Mouse (Mus musculus) heart, embryonic 10.5 days (tissue): ENCODE results near the gene Nphs1. TPM values are rescaled to one million over a fixed set of nuclear protein-coding genes. Genes with fewer than 3 reads are reported as not detected.

Experiments used
- DNase-seq: peaks from one replicate; pipeline ENCODE4 v3.0.0-alpha.2; 2017; ENCODE audit warnings: low spot score
- H3K27ac ChIP-seq: fragments of 300-500 bp; sonication (generic); 2 replicates; pipeline ENCODE4 v1.5.1; 2016; ENCODE audit warnings: mild to moderate bottlenecking
- H3K27me3 ChIP-seq: fragments of 300-500 bp; sonication (generic); 2 replicates; pipeline ENCODE4 v1.6.1; 2016; ENCODE audit warnings: mild to moderate bottlenecking; ENCODE audit not compliant: poor library complexity, insufficient read depth, severe bottlenecking
- H3K36me3 ChIP-seq: fragments of 300-500 bp; sonication (generic); 2 replicates; pipeline ENCODE4 v1.6.1; 2016; ENCODE audit warnings: mild to moderate bottlenecking, moderate library complexity
- H3K4me1 ChIP-seq: fragments of 300-500 bp; sonication (generic); 2 replicates; pipeline ENCODE4 v1.6.1; 2016; ENCODE audit warnings: mild to moderate bottlenecking
- H3K4me3 ChIP-seq: fragments of 300-500 bp; sonication (generic); 2 replicates; pipeline ENCODE4 v1.5.1; 2016; ENCODE audit warnings: mild to moderate bottlenecking, moderate library complexity
- H3K9me3 ChIP-seq: fragments of 300-500 bp; sonication (generic); 2 replicates; pipeline ENCODE4 v1.6.1; 2016; ENCODE audit warnings: mild to moderate bottlenecking, moderate library complexity
- WGBS: fragments of 180-500 bp; shearing (Covaris S2); methylation state at CpG from one replicate; pipeline ENCODE4 v1.1.7; 2016; 5-methylcytosine and 5-hydroxymethylcytosine counted together
- polyA plus RNA-seq: library from polyadenylated mRNA; unstranded; fragments of >200 nt; fragmentation: Nextera tagmentation; extraction: Ambion mirVana; gene quantifications from 2 replicates; pipeline ENCODE4 v1.2.1, GENCODE M21; 2016

Nphs1 gene
- polyA plus RNA-seq, 1 experiment from 2014 or later, result 0.55 TPM

GRCm38 (mm10) chr7:30444971-30445751, 13.0 kb upstream of the Nphs1 start, which contains the start of gene Aplp1:
Gene Aplp1, minus strand, starts transcription at chr7:30445535.
- DNase-seq, result no peak
- Histone ChIP-seq H3K36me3 (no peaks in the 10 kb centered on the region), H3K4me3 (peak within 1 kb of the TSS; percentile 79), H3K27ac (peak within 1 kb of the TSS; percentile 83), H3K27me3 (peaks cover 80% of the 10 kb centered on the region), H3K9me3 (peaks cover 3% of the 10 kb centered on the region; the same call in 1 of the 2 replicates), H3K4me1 (peaks cover 19% of the 10 kb centered on the region)
- under 1% methylated on average over 61 of the region's 72 CpGs for WGBS

DNA sequence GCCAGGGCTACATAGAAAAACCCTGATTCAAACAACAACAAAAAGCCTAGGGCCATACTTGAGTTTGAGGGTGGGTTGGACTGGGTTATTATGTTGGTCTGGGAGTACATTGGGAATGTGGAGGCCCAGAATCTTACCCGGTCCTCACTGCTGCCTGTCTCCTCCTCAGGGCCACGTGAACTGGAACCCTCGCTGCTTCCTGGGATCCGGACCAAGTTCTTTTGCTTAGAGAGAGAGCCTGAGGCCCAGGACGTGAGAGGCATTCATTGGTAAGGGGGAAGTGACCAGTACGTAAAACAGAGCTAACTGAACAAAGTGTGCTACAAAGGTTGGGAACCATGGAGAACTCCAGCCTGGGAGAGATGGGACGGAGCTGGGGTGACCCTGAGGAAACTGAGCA, 7.9 kb upstream of the Nphs1 start:
- 72% methylated on average over 7 of the region's 7 CpGs for WGBS
- no peaks in the 10 kb centered on the region for H3K36me3 ChIP-seq
- H3K4me3 ChIP-seq, result no peak overlapping the region
- H3K27me3 ChIP-seq, result peaks cover 85% of the 10 kb centered on the region
- DNase-seq, result no peak
- no peak overlapping the region for H3K27ac ChIP-seq
- peaks cover 3% of the 10 kb centered on the region; the same call in 1 of the 2 replicates for H3K9me3 ChIP-seq
- H3K4me1 ChIP-seq, result peaks cover 10% of the 10 kb centered on the region; the same call in 1 of the 2 replicates

DNA sequence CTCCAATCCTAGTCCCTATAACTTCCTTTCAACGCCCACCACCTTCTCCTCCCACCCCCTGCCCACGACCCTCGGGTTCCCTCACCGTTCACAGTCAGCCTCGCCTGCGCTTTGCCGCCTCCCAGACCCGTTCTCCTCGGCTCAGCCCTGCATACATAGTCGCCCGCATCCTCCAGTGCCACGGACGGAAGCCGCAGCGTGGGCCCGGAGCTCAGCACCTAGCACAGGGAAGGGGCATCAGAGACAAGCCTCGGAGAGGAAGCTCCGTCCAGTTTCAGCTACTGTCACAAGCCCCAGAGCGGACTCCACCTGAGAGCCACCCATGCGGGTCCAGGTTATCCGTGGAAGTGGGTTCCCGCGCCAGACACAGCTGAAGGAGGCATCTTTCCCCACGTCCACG, 4.8 kb upstream of the Nphs1 start:
- Histone ChIP-seq H3K4me3 (0 out of 2 replicates have a peak overlapping the region, but pooled peaks have one; percentile 37), H3K4me1 (peaks cover 18% of the 10 kb centered on the region), H3K36me3 (no peaks in the 10 kb centered on the region), H3K27me3 (peaks cover 91% of the 10 kb centered on the region), H3K9me3 (no peaks in the 10 kb centered on the region), H3K27ac (no peak overlapping the region)
- no peak for DNase-seq
- WGBS, result 20% methylated on average over 25 of the region's 25 CpGs

- Histone ChIP-seq H3K9me3 (no peaks in the 10 kb centered on the region), H3K4me1 (peaks cover 18% of the 10 kb centered on the region), H3K27me3 (peaks cover 93% of the 10 kb centered on the region), H3K27ac (no peak overlapping the region), H3K36me3 (no peaks in the 10 kb centered on the region), H3K4me3 (peak overlapping the region; percentile 37; the same call in 1 of the 2 replicates)
- WGBS, result 1% methylated on average over 25 of the region's 25 CpGs
- no peak for DNase-seq
Measured at GRCm38 (mm10) chr7:30453766-30454165, 4.3 kb upstream of the Nphs1 start.

GRCm38 (mm10) chr7:30454259-30454658, 3.9 kb upstream of the Nphs1 start:
- WGBS, result 13% methylated on average over 6 of the region's 6 CpGs
- peak overlapping the region; percentile 37; the same call in 1 of the 2 replicates for H3K4me3 ChIP-seq

GRCm38 (mm10) chr7:30456487-30456886, 1.6 kb upstream of the Nphs1 start:
- H3K27me3 ChIP-seq, result peaks cover 100% of the 10 kb centered on the region
- no peak overlapping the region for H3K27ac ChIP-seq
- H3K4me1 ChIP-seq, result peaks cover 18% of the 10 kb centered on the region
- H3K9me3 ChIP-seq, result no peaks in the 10 kb centered on the region
- 2% methylated on average over 9 of the region's 9 CpGs for WGBS
- peak overlapping the region; percentile 31 for H3K4me3 ChIP-seq
- no peak for DNase-seq
- H3K36me3 ChIP-seq, result no peaks in the 10 kb centered on the region

More at GRCm38 (mm10) chr7:30454259-30454658, 3.9 kb upstream of the Nphs1 start:
- Histone ChIP-seq H3K9me3 (no peaks in the 10 kb centered on the region), H3K36me3 (no peaks in the 10 kb centered on the region), H3K4me1 (peaks cover 18% of the 10 kb centered on the region), H3K27me3 (peaks cover 98% of the 10 kb centered on the region), H3K27ac (no peak overlapping the region)
- DNase-seq, result no peak

- Histone ChIP-seq H3K27me3 (peaks cover 100% of the 10 kb centered on the region), H3K36me3 (no peaks in the 10 kb centered on the region), H3K4me3 (peak overlapping the region; percentile 31), H3K4me1 (peaks cover 18% of the 10 kb centered on the region), H3K9me3 (no peaks in the 10 kb centered on the region), H3K27ac (no peak overlapping the region)
- DNase-seq, result no peak
- WGBS, result under 1% methylated on average over 31 of the region's 31 CpGs
Measured at GRCm38 (mm10) chr7:30456911-30457628, 1.0 kb upstream of the Nphs1 start.

DNA sequence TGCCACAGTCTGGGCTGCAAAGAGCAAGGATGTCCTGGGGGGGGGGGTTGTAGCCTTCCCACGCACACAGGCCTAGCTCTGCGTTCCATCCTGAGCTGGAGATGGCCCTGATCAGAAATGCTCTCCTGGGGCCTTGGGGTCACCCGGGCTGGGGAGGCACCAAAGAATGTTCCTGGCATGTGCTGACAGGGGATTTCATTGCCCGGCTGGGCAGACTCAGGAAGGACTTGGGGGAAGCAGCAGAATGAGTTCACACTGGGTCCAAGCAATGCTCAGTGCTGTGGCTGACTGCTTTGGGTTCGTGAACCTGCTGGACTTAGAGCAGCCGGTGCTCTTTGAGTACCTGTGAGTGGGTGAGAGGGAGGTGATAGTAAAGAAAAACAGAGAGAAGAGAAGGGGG, 1.4 kb downstream of the Nphs1 start:
- Histone ChIP-seq H3K36me3 (no peaks in the 10 kb centered on the region), H3K4me3 (no peak overlapping the region), H3K9me3 (no peaks in the 10 kb centered on the region), H3K27me3 (peaks cover 100% of the 10 kb centered on the region), H3K27ac (no peak overlapping the region), H3K4me1 (peaks cover 14% of the 10 kb centered on the region)
- WGBS, result 36% methylated on average over 6 of the region's 6 CpGs
- DNase-seq, result no peak

DNA sequence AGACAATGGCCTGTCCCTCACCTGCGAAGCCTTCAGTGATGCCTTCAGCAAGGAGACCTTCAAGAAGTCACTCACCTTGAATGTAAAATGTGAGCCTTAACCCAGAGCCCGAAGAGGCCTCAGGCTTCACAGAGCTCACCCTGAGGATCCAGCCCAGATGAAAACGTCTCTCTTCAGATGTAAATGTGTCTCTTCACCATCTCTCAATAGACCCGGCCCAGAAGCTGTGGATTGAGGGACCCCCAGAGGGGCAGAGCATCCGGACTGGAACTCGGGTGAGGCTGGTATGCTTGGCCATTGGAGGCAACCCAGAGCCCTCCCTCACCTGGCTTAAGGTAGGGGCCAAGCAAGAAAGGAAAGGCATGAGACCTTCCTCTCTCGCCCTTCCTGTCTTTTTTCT, 5.5 kb downstream of the Nphs1 start:
- no peaks in the 10 kb centered on the region for H3K9me3 ChIP-seq
- no peaks in the 10 kb centered on the region for H3K36me3 ChIP-seq
- no peak for DNase-seq
- H3K27ac ChIP-seq, result no peak overlapping the region
- WGBS, result 28% methylated on average over 7 of the region's 7 CpGs
- no peak overlapping the region for H3K4me3 ChIP-seq
- H3K27me3 ChIP-seq, result peaks cover 100% of the 10 kb centered on the region
- H3K4me1 ChIP-seq, result peaks cover 15% of the 10 kb centered on the region

DNA sequence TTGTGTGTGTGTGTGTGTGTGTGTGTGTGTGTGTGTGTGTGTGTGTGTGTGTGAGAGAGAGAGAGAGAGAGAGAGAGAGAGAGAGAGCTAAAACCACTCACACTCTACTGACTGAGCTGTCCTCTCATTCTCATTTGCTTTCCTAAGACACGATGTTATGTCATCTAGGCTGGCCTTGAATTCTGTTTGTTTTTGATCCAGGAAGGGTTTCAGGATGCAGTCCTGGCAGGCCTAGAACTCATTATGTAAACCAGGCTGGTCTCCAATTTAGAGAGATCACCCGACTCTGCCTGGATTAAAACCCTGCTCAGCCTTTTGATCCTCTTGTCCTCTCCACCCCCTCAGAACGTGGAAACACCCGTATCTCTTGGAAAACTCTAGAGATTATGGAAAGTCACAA, 5.9 kb downstream of the Nphs1 start:
- no peak overlapping the region for H3K4me3 ChIP-seq
- H3K27me3 ChIP-seq, result peaks cover 97% of the 10 kb centered on the region
- no peaks in the 10 kb centered on the region for H3K9me3 ChIP-seq
- H3K4me1 ChIP-seq, result peaks cover 15% of the 10 kb centered on the region
- H3K27ac ChIP-seq, result no peak overlapping the region
- 23% methylated on average over 4 of the region's 4 CpGs for WGBS
- no peak for DNase-seq
- no peaks in the 10 kb centered on the region for H3K36me3 ChIP-seq

- H3K9me3 ChIP-seq, result no peaks in the 10 kb centered on the region
- H3K36me3 ChIP-seq, result no peaks in the 10 kb centered on the region
- H3K27ac ChIP-seq, result no peak overlapping the region
- H3K27me3 ChIP-seq, result peaks cover 90% of the 10 kb centered on the region
- peaks cover 15% of the 10 kb centered on the region for H3K4me1 ChIP-seq
- no peak for DNase-seq
- no peak overlapping the region for H3K4me3 ChIP-seq
- 10% methylated on average over 6 of the region's 6 CpGs for WGBS
Measured at GRCm38 (mm10) chr7:30464816-30465300, 6.7 kb downstream of the Nphs1 start.

DNA sequence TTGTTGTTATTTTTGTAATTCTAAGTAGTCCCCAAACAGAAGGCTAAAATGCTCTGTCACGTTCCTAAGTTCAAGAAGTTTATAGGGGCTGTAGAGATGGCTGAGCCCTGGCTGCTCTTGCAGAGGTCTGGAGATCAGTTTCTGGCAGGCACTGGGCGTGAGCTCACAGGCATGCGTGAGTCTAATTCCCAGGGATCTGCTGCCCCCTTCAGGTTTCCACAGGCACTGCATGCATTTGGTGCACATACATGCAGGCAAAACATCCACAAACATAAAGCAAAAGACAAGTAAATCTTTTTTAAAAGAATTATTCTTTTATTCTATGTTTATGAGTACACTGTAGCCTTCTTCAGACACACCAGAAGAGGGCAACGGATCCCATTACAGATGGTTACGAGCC, 14.3 kb downstream of the Nphs1 start:
- Histone ChIP-seq H3K4me3 (no peak overlapping the region), H3K27ac (no peak overlapping the region), H3K27me3 (peaks cover 18% of the 10 kb centered on the region), H3K36me3 (no peaks in the 10 kb centered on the region), H3K4me1 (peaks cover 5% of the 10 kb centered on the region; the same call in 1 of the 2 replicates), H3K9me3 (no peaks in the 10 kb centered on the region)
- no peak for DNase-seq
- 45% methylated on average over 5 of the region's 5 CpGs for WGBS

GRCm38 (mm10) chr7:30474999-30475398, 16.9 kb downstream of the Nphs1 start:
- Histone ChIP-seq H3K27ac (no peak overlapping the region), H3K36me3 (no peaks in the 10 kb centered on the region), H3K4me1 (peaks cover 6% of the 10 kb centered on the region; the same call in 1 of the 2 replicates), H3K9me3 (no peaks in the 10 kb centered on the region), H3K27me3 (peaks cover 7% of the 10 kb centered on the region; the same call in 1 of the 2 replicates), H3K4me3 (no peak overlapping the region)
- no peak for DNase-seq
- WGBS, result 68% methylated on average over 4 of the region's 4 CpGs
